Mouse (Mus musculus): ENCODE data around the gene Gm10160.

The Gm10160 gene

DNA sequence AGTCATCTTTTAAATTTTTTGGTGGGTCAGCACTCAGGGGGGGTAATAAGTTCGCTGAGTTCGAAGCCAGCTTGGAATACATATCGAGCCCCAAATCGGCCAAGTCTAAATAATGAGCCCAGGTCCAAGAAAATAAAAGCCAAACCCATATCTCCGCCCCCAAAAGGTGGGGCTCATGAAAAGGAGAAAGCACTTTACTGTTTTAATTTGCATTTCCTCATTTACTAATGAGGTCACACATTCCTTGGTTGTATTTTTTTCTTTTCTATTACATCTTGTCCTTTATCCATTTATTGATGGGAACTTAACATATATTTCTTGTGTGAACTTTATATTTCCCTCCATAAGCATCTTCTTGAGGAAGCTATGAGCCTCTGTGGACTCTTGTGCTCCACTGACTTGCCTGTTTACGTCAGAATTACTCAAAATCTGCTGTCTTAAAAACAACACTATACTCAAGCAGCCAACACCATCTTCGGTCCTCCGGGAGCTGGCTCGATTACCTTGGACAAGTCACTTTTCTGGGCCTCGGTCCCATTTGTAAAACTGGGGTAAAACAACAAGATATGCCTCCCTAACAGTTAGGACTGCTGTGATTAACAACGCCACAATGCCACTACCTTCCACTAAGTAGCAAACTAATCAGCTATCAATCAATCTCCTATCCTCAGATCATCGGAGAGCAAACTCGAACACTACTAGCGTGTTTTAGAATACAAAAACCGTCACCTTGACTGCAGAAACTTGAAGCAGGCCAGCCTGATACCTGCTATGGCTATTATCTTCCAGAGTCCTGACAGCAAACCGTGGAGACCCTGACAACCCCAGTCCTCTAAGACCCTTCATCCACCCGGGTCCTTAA lies 27.6 kb downstream of the Gm10160 start:
- WGBS: 5% methylated on average over 17 of the region's 17 CpGs

DNA sequence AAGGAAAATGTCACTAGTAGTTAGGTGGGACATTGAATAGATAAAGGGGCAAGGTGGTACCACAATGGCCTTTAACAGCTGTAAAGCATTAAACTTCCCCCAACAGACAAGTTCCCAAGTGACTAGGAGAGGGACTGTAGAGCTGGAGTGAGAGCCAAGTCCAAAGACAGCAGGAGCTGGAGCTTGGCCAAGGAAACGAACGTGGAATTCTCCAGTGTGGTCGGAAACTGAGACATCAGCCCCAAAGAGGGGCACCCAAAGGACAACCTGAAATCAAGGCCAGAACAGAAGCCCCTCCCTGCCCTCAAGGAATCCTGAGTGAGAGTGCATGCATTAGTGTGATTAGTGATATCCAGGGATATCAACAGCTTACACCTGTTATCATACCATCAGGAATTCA lies 30.2 kb downstream of the Gm10160 start:
- WGBS: 17% methylated on average over 3 of the region's 3 CpGs

GRCm38 (mm10) chr7:81824906-81825305 lies 30.7 kb downstream of the Gm10160 start:
- 58% methylated on average over 3 of the region's 3 CpGs for WGBS

- WGBS: 63% methylated on average over 5 of the region's 5 CpGs
Observed at GRCm38 (mm10) chr7:81806067-81806466, 49.5 kb downstream of the Gm10160 start.
